Mouse (Mus musculus): Measurements from ENCODE around the gene Gm8300. TPM values are rescaled to one million over a fixed set of nuclear protein-coding genes. Genes with fewer than 3 reads are reported as not detected.
"Not testable (repeated sequence)": the region's sequence is repeated elsewhere in the genome, so short reads cannot be mapped to it uniquely, and the experiment has no call there.

Gm8300 gene
- total RNA-seq (2021) (not detected), polyA plus RNA-seq (2012; rRNA removed) (not detected in 2 replicates)
- long read RNA-seq: 0 reads

DNA sequence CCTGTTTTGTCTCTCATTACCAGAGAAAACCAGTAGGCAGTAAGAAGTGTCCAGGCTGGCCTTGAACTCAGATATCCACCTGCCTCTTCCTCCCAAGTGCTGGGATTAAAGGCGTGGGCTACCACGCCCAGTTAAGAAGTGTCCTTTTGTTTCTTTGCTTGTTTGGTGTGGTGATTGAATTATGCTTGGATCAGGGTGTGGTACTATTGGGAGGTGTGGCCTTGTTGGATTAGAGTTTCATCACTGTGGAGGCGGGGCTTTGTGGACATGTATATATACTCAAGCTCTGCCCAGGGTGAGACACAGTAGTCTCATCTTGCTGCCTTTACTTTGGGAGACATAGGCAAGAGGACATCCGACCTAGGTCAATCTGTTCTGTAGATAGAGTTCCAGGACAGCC lies at the start of gene Gm8300:
Gene Gm8300 (plus strand): TSS at position 301 of the 400 bp plus-strand sequence.
- 75% methylated on average over 4 of the region's 4 CpGs for WGBS
- H3K27me3 ChIP-seq (ENCODE audit: control insufficient read depth, insufficient read depth, low read length); H3K79me2 ChIP-seq (replicated peaks; ENCODE audit: control insufficient read depth, insufficient read depth, low read length); DNase-seq; H3K27ac ChIP-seq; H3K4me3 ChIP-seq; H3K4me1 ChIP-seq (ENCODE audit: control insufficient read depth, insufficient read depth, low read length); intact Hi-C loops (cut with DNase I); H3K36me3 ChIP-seq (ENCODE audit: control insufficient read depth, insufficient read depth, low read length); H3K9ac ChIP-seq (ENCODE audit: low read depth, low read length): not testable (repeated sequence)

GRCm38 (mm10) chr12:87464678-87465297 lies 49.3 kb upstream of the Gm8300 start:
- Histone ChIP-seq H3K27ac (no peak overlapping the region), H3K4me3 (no peak overlapping the region), H3K9ac (ENCODE audit: low read depth, low read length) (no peak overlapping the region), H3K27me3 (ENCODE audit: control insufficient read depth, insufficient read depth, low read length) (no peaks in the 10 kb centered on the region), H3K4me1 (ENCODE audit: control insufficient read depth, insufficient read depth, low read length) (no peaks in the 10 kb centered on the region; the same call in 1 of the 2 replicates), H3K79me2 (replicated peaks; ENCODE audit: control insufficient read depth, insufficient read depth, low read length) (no peaks in the 10 kb centered on the region; the same call in 1 of the 2 replicates), H3K36me3 (ENCODE audit: control insufficient read depth, insufficient read depth, low read length) (peaks cover 24% of the 10 kb centered on the region)
- 82% methylated on average over 6 of the region's 6 CpGs for WGBS
- intact Hi-C loops (cut with DNase I): no loop called here
- DNase-seq: no peak
- no peak for TF ChIP-seq EP300 (IDR thresholded peaks at IDR 0.05; ENCODE audit: insufficient read depth, low read depth, low read length)
- no peak for TF ChIP-seq CTCF (IDR thresholded peaks at IDR 0.05)
- TF ChIP-seq POLR2A (IDR thresholded peaks at IDR 0.05; ENCODE audit: insufficient read depth, low read depth, low read length): no peak

DNA sequence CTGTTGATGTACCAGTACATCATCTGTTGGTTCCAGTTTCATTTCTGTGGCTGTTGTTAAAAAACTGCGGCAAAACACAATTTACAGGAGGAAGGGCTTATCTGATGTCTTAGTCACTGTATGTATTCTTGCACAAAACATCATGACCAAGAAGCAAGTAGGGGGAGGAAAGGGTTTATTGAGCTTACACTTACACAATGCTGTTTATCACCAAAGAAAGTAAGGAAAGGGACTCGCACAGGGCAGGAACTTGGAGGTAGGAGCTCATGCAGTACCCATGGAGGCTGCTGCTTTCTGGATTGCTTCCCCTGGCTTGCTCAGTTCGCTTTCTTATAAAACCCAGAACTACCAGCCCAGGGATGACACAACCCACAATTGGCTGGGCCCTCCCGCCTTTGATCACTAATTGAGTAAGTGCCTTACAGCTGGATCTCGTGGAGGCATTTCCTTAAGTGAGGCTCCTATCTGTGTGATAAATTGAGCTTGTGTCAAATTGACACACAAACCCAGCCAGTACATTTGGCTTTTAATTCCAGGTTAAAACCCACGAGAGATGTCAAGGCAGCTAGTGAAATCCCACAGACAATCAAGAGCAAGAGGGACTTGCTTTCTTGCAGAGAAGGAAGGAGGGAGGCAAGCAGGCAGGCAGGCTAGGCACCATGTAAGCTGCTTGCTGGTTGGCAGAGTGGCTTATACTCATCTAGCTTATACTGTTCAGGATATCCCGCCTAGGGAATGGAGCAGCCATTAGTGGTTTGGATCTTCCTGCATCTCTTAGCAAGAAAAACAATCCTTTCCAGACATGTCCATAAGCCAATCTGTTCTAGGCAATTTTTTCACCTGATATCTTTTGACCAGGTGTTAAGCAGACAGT lies 43.6 kb upstream of the Gm8300 start:
- Histone ChIP-seq H3K27me3 (ENCODE audit: control insufficient read depth, insufficient read depth, low read length) (no peaks in the 10 kb centered on the region), H3K9ac (ENCODE audit: low read depth, low read length) (no peak overlapping the region), H3K4me1 (ENCODE audit: control insufficient read depth, insufficient read depth, low read length) (peaks cover 4% of the 10 kb centered on the region), H3K36me3 (ENCODE audit: control insufficient read depth, insufficient read depth, low read length) (peaks cover 28% of the 10 kb centered on the region), H3K27ac (no peak overlapping the region), H3K4me3 (peak overlapping the region; percentile 87; the same call in 1 of the 2 replicates), H3K79me2 (replicated peaks; ENCODE audit: control insufficient read depth, insufficient read depth, low read length) (peaks cover 5% of the 10 kb centered on the region)
- DNase-seq: no peak
- TF ChIP-seq POLR2A (IDR thresholded peaks at IDR 0.05; ENCODE audit: insufficient read depth, low read depth, low read length): no peak
- no peak for TF ChIP-seq CTCF (IDR thresholded peaks at IDR 0.05)
- TF ChIP-seq EP300 (IDR thresholded peaks at IDR 0.05; ENCODE audit: insufficient read depth, low read depth, low read length): no peak
- 57% methylated on average over 7 of the region's 7 CpGs for whole genome bisulfite sequencing
- intact Hi-C loops (cut with DNase I): no loop called here

DNA sequence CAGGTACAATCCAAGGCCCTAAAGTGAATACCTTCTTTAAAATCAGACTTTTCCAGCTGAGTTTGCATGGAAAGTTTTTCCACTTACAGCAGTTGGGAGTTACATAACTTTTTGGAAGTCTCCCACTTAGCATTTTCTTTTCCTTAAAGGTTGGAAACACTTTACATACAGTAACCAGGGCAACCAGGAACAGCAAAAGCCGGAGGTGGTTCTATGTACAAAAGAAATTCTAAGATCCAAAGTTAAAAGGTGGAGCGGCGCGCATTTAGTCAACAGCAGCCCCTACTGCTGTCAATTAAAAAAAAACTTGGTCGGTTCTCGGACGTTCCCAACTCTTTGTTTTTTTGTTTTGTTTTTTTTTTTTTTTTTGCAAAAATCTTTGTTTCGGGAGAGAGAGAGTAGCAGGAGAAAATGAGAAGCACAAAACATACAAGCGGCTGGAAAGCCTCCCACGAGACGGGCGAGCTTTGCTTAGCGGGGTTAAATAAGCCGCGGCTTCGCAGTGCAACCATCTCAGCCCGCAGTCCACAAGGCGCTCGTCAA lies 42.6 kb upstream of the Gm8300 start:
- peaks cover 23% of the 10 kb centered on the region for H3K36me3 ChIP-seq (ENCODE audit: control insufficient read depth, insufficient read depth, low read length)
- H3K9ac ChIP-seq (ENCODE audit: low read depth, low read length): peak overlapping the region; percentile 94
- intact Hi-C loops (cut with DNase I): no loop called here
- TF ChIP-seq POLR2A (IDR thresholded peaks at IDR 0.05; ENCODE audit: insufficient read depth, low read depth, low read length) (no peak), CTCF (IDR thresholded peaks at IDR 0.05) (no peak), EP300 (IDR thresholded peaks at IDR 0.05; ENCODE audit: insufficient read depth, low read depth, low read length) (no peak)
- H3K27ac ChIP-seq: peak overlapping the region; percentile 96
- H3K4me1 ChIP-seq (ENCODE audit: control insufficient read depth, insufficient read depth, low read length): peaks cover 4% of the 10 kb centered on the region
- no peaks in the 10 kb centered on the region for H3K27me3 ChIP-seq (ENCODE audit: control insufficient read depth, insufficient read depth, low read length)
- under 1% methylated on average over 19 of the region's 19 CpGs for WGBS
- H3K79me2 ChIP-seq (replicated peaks; ENCODE audit: control insufficient read depth, insufficient read depth, low read length): peaks cover 5% of the 10 kb centered on the region
- no peak for DNase-seq
- peak overlapping the region; percentile 87 for H3K4me3 ChIP-seq

- Histone ChIP-seq H3K27me3 (ENCODE audit: control insufficient read depth, insufficient read depth, low read length) (no peaks in the 10 kb centered on the region), H3K4me1 (ENCODE audit: control insufficient read depth, insufficient read depth, low read length) (peaks cover 4% of the 10 kb centered on the region), H3K4me3 (peak within 1 kb of the TSS; percentile 87), H3K27ac (peak within 1 kb of the TSS; percentile 96), H3K36me3 (ENCODE audit: control insufficient read depth, insufficient read depth, low read length) (peaks cover 19% of the 10 kb centered on the region), H3K9ac (ENCODE audit: low read depth, low read length) (peak within 1 kb of the TSS; percentile 94), H3K79me2 (replicated peaks; ENCODE audit: control insufficient read depth, insufficient read depth, low read length) (peaks cover 5% of the 10 kb centered on the region)
- DNase-seq: peak; percentile 94 to 96
- intact Hi-C loops (cut with DNase I): loop anchor here (2.0 kb wide), 1 partner anchor 29 kb away; the partner anchor contains the start of gene Slirp
- WGBS: 3% methylated on average over 45 of the region's 45 CpGs
- TF ChIP-seq CTCF (IDR thresholded peaks at IDR 0.05): no peak
- peak; percentile 91 for TF ChIP-seq POLR2A (IDR thresholded peaks at IDR 0.05; ENCODE audit: insufficient read depth, low read depth, low read length)
- peak; percentile 67; the same call in 1 of the 2 replicates for TF ChIP-seq EP300 (IDR thresholded peaks at IDR 0.05; ENCODE audit: insufficient read depth, low read depth, low read length)
Observed at GRCm38 (mm10) chr12:87471964-87472786, 41.9 kb upstream of the Gm8300 start, which contains the start of gene Snw1. Snw1 (minus strand) TSS chr12:87472274.
